Mouse (Mus musculus) testis, adult 2 months (tissue): ENCODE measurements at regions not wholly inside any gene's neighbourhood (a gene's known extent, or its start where the extent isn't known, plus 50 kb on each side); places are given as distances from the start of the nearest gene placed in this dataset.

Experiments used
- H3K27ac ChIP-seq: fragments of 200-500 bp; 2 replicates; pipeline ENCODE4 v1.5.1; 2012; ENCODE audit warnings: low read depth, low read length; ENCODE audit not compliant: control insufficient read depth, insufficient read depth
- H3K27me3 ChIP-seq: fragments of 200-500 bp; 2 replicates; pipeline ENCODE4 v1.6.1; 2012; ENCODE audit warnings: mild to moderate bottlenecking, low read length, moderate library complexity; ENCODE audit not compliant: control insufficient read depth, insufficient read depth
- H3K36me3 ChIP-seq: fragments of 200-500 bp; 2 replicates; pipeline ENCODE4 v1.6.1; 2012; ENCODE audit warnings: mild to moderate bottlenecking, low read length; ENCODE audit not compliant: control insufficient read depth, insufficient read depth
- H3K4me1 ChIP-seq: fragments of 200-500 bp; 2 replicates; pipeline ENCODE4 v1.6.1; 2012; ENCODE audit warnings: low read length; ENCODE audit not compliant: control insufficient read depth, insufficient read depth
- H3K4me3 ChIP-seq: fragments of 200-500 bp; 2 replicates; pipeline ENCODE4 v1.5.1; 2012; ENCODE audit warnings: low read depth, mild to moderate bottlenecking, low read length, moderate library complexity, mixed read lengths; ENCODE audit not compliant: control insufficient read depth
- CTCF ChIP-seq: fragments of 200-500 bp; IDR thresholded peaks from 2 replicates; pipeline ENCODE4 v1.5.1; 2012; ENCODE audit warnings: low read depth, mild to moderate bottlenecking, inconsistent platforms, low read length, moderate library complexity; ENCODE audit not compliant: control insufficient read depth, insufficient read depth, insufficient replicate concordance
- POLR2A ChIP-seq: fragments of 200-500 bp; IDR thresholded peaks from 2 replicates; pipeline ENCODE4 v1.6.1; 2012; ENCODE audit warnings: low read depth, mild to moderate bottlenecking, inconsistent platforms, low read length, moderate library complexity; ENCODE audit not compliant: control insufficient read depth

- TF ChIP-seq CTCF: no peak
- no peak for TF ChIP-seq POLR2A
- H3K27me3 ChIP-seq: no peaks in the 10 kb centered on the region
- H3K4me1 ChIP-seq: no peaks in the 10 kb centered on the region
- H3K36me3 ChIP-seq: no peaks in the 10 kb centered on the region
- H3K27ac ChIP-seq: no peak overlapping the region
- H3K4me3 ChIP-seq: no peak overlapping the region
Observed at GRCm38 (mm10) chr9:111932455-111932854, 242.3 kb upstream of the Stac start.

GRCm38 (mm10) chr9:111918275-111918940 is 228.3 kb upstream of the Stac start:
- H3K4me1 ChIP-seq: peaks cover 8% of the 10 kb centered on the region
- TF ChIP-seq POLR2A: no peak
- peak; percentile 92; the same call in 1 of the 2 replicates for TF ChIP-seq CTCF

GRCm38 (mm10) chr9:111916684-111917535 is 226.8 kb upstream of the Stac start:
- H3K4me3 ChIP-seq: peak overlapping the region; percentile 43
- no peak for TF ChIP-seq POLR2A
- peak; percentile 34; the same call in 1 of the 2 replicates for TF ChIP-seq CTCF
- H3K27me3 ChIP-seq: no peaks in the 10 kb centered on the region
- no peak overlapping the region for H3K27ac ChIP-seq
- H3K36me3 ChIP-seq: no peaks in the 10 kb centered on the region
- H3K4me1 ChIP-seq: peaks cover 8% of the 10 kb centered on the region

More at GRCm38 (mm10) chr9:111918275-111918940, 228.3 kb upstream of the Stac start:
- H3K27me3 ChIP-seq: no peaks in the 10 kb centered on the region
- no peaks in the 10 kb centered on the region for H3K36me3 ChIP-seq
- peak overlapping the region; percentile 20 for H3K4me3 ChIP-seq
- H3K27ac ChIP-seq: no peak overlapping the region

- Histone ChIP-seq H3K36me3 (no peaks in the 10 kb centered on the region), H3K27me3 (no peaks in the 10 kb centered on the region), H3K4me1 (no peaks in the 10 kb centered on the region), H3K4me3 (no peak overlapping the region), H3K27ac (no peak overlapping the region)
- no peak for TF ChIP-seq CTCF
- TF ChIP-seq POLR2A: no peak
Observed at GRCm38 (mm10) chr9:111908806-111909205, 218.7 kb upstream of the Stac start.

- Histone ChIP-seq H3K4me1 (no peaks in the 10 kb centered on the region), H3K27me3 (no peaks in the 10 kb centered on the region), H3K36me3 (no peaks in the 10 kb centered on the region), H3K27ac (no peak overlapping the region), H3K4me3 (no peak overlapping the region)
- TF ChIP-seq CTCF (no peak), POLR2A (no peak)
Observed at GRCm38 (mm10) chr9:111900196-111900595, 210.0 kb upstream of the Stac start.

GRCm38 (mm10) chr9:111897626-111898025 is 207.5 kb upstream of the Stac start:
- H3K4me3 ChIP-seq: no peak overlapping the region
- H3K4me1 ChIP-seq: no peaks in the 10 kb centered on the region
- no peaks in the 10 kb centered on the region for H3K36me3 ChIP-seq
- H3K27me3 ChIP-seq: no peaks in the 10 kb centered on the region
- no peak overlapping the region for H3K27ac ChIP-seq
- TF ChIP-seq POLR2A (no peak), CTCF (no peak)

- no peaks in the 10 kb centered on the region for H3K27me3 ChIP-seq
- H3K36me3 ChIP-seq: no peaks in the 10 kb centered on the region
- TF ChIP-seq POLR2A (no peak), CTCF (no peak)
- H3K4me1 ChIP-seq: no peaks in the 10 kb centered on the region
- H3K4me3 ChIP-seq: no peak overlapping the region
- no peak overlapping the region for H3K27ac ChIP-seq
Observed at GRCm38 (mm10) chr9:111879710-111880109, 189.6 kb upstream of the Stac start.

- H3K36me3 ChIP-seq: no peaks in the 10 kb centered on the region
- TF ChIP-seq CTCF (no peak), POLR2A (no peak)
- H3K4me1 ChIP-seq: no peaks in the 10 kb centered on the region
- no peak overlapping the region for H3K4me3 ChIP-seq
- no peaks in the 10 kb centered on the region for H3K27me3 ChIP-seq
- H3K27ac ChIP-seq: no peak overlapping the region
Observed at GRCm38 (mm10) chr9:111876846-111877245, 186.7 kb upstream of the Stac start.
